Mouse (Mus musculus) testis, adult 2 months (tissue): Measurements from ENCODE around the gene Iqsec1.

Experiments
- CTCF ChIP-seq: fragments of 200-500 bp; IDR thresholded peaks from 2 replicates; pipeline ENCODE4 v1.5.1; 2012; ENCODE audit warnings: low read depth, mild to moderate bottlenecking, inconsistent platforms, low read length, moderate library complexity; ENCODE audit not compliant: control insufficient read depth, insufficient read depth, insufficient replicate concordance
- POLR2A ChIP-seq: fragments of 200-500 bp; IDR thresholded peaks from 2 replicates; pipeline ENCODE4 v1.6.1; 2012; ENCODE audit warnings: low read depth, mild to moderate bottlenecking, inconsistent platforms, low read length, moderate library complexity; ENCODE audit not compliant: control insufficient read depth

GRCm38 (mm10) chr6:90650634-90651033 is 337.9 kb downstream of the Iqsec1 start:
- TF ChIP-seq CTCF (no peak), POLR2A (no peak)
